Mouse (Mus musculus): ENCODE results near the gene Gsg1l.

DNA sequence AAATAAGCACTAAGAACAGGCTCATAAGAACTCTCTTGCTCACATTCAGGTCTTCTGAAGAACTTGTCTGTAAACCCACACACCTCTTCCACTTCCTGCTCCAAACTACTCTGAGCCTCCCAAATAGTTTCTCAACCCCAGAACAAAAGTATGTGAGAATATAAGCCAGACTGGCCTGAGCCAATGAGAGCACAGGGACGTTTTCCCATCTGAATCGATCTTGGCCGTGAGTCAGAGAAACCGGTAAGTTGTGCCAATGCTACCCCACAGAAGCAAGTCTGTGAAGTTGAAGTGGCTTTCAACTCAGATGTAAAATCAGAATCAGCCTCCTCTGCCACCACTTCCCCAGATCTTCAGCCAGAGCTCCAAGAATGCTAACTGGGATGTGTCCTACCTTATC is 31.1 kb upstream of the Gsg1l start:
- TF ChIP-seq TAL1 (IDR thresholded peaks at IDR 0.05; ENCODE audit: low read length) (no peak), GATA1 (IDR thresholded peaks at IDR 0.05; ENCODE audit: low read length) (no peak)

Data from erythroblast, embryonic 14.5 days (primary cell).